ENCODE assay signal across 19 mouse cellular contexts in the genomic region with DNA sequence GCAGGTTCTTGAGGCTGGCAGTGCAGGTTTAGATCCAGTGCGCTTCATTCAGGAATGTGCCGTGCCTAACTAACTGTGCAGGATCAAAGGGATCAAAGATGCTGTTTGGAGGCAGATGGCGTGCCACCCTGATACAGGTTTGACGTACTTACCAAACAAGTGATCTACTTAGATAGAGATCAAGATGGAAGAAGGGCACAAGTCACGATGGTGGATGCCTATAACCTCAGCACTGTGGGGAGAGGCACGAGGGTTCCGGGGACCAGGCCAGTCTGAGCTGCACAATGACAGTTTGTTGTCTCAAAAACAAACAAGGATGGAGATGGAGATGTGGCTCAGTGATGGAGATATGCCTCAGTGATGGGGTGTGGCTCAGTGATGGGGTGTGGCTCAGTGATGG. TPM values are rescaled to one million over a fixed set of nuclear protein-coding genes. Genes with fewer than 3 reads are reported as not detected.
A peak's percentile ranks its signal among the peaks of the same experiment; 100 is the strongest.
DNase-seq lines count a peak whose midpoint lies in the region; ATAC-seq and TF ChIP-seq lines count a peak whose summit lies in the region.
"Had no signal": no experiment of that assay in that cellular context is flagged by ENCODE, and none has a peak within 500 bp of the region (broad histone marks: within the 10 kb centered on the region; RNA-seq: fewer than 3 reads in every experiment).

No protein-coding gene starts in this region.

- WGBS in lung, postnatal 0 days, result 82% methylated on average over 7 of the region's 7 CpGs
- WGBS in stomach, postnatal 0 days, result 73% methylated on average over 7 of the region's 7 CpGs

- no peak for TF ChIP-seq EP300 in lung, postnatal 0 days (IDR thresholded peaks at IDR 0.05)
- TF ChIP-seq EP300 in stomach, postnatal 0 days (optimal IDR thresholded peaks at IDR 0.05), result no peak

- ATAC-seq in lung, postnatal 0 days, result no peak
- ATAC-seq in stomach, postnatal 0 days (ENCODE audit: low FRiP score, low TSS enrichment), result no peak
- ATAC-seq: activated CD4-positive, CD25-positive, alpha-beta regulatory T cell, adult 4 months; forebrain, embryonic 13.5 days; forebrain, embryonic 15.5 days; forebrain, postnatal 0 days had no signal

- H3K9me3 ChIP-seq in lung, postnatal 0 days (ENCODE audit: low read length), result no peaks in the 10 kb centered on the region
- no peaks in the 10 kb centered on the region for H3K9me3 ChIP-seq in stomach, postnatal 0 days (ENCODE audit: control insufficient read depth, low read length)
- H3K9me3 ChIP-seq: embryonic facial prominence, embryonic 10.5 days; embryonic facial prominence, embryonic 12.5 days; forebrain, embryonic 13.5 days; forebrain, embryonic 15.5 days had no signal

- no peak overlapping the region for H3K9ac ChIP-seq in lung, postnatal 0 days (replicated peaks; ENCODE audit: low read depth)
- no peak overlapping the region for H3K9ac ChIP-seq in stomach, postnatal 0 days (ENCODE audit: low read length)
- H3K9ac ChIP-seq: embryonic facial prominence, embryonic 12.5 days; forebrain, embryonic 13.5 days; forebrain, embryonic 15.5 days; forebrain, postnatal 0 days had no signal

- no peaks in the 10 kb centered on the region for H3K27me3 ChIP-seq in lung, postnatal 0 days (replicated peaks; ENCODE audit: insufficient read depth, low read length)
- H3K27me3 ChIP-seq in stomach, postnatal 0 days (ENCODE audit: control insufficient read depth, insufficient read depth, low read length), result no peaks in the 10 kb centered on the region
- H3K27me3 ChIP-seq: embryonic facial prominence, embryonic 12.5 days; forebrain, embryonic 13.5 days; forebrain, embryonic 15.5 days had no signal

- H3K4me1 ChIP-seq in lung, postnatal 0 days (ENCODE audit: insufficient read depth, low read depth, low read length), result no peaks in the 10 kb centered on the region
- H3K4me1 ChIP-seq in stomach, postnatal 0 days (replicated peaks; ENCODE audit: control insufficient read depth, insufficient read depth), result no peaks in the 10 kb centered on the region
- H3K4me1 ChIP-seq: embryonic facial prominence, embryonic 12.5 days had no signal

- no peak overlapping the region for H3K4me2 ChIP-seq in lung, postnatal 0 days (replicated peaks; ENCODE audit: low read depth, low read length)
- H3K4me2 ChIP-seq in stomach, postnatal 0 days (replicated peaks; ENCODE audit: low read depth), result no peak overlapping the region
- H3K4me2 ChIP-seq: embryonic facial prominence, embryonic 12.5 days; forebrain, embryonic 13.5 days; forebrain, embryonic 15.5 days had no signal

- DNase-seq in ES-CJ7 (ENCODE audit: low read depth, low spot score) (peak; percentile 42), adipocyte (ENCODE audit: low spot score) (peak; percentile 94)
- DNase-seq in heart, adult 18-20 months, result no peak
- DNase-seq in lung, postnatal 0 days (ENCODE audit: low spot score), result no peak
- DNase-seq in stomach, postnatal 0 days (ENCODE audit: low spot score), result no peak
- DNase-seq: adrenal gland, adult 2 months; adrenal gland, postnatal 10 days; adrenal gland, postnatal 25 days; cerebellum, adult 11-12 months; cerebellum, adult 2 months; cerebellum, adult 9-10 months; cerebellum, postnatal 10 days; cerebellum, postnatal 25 days; forebrain, postnatal 0 days had no signal

- no peak for TF ChIP-seq CTCF in lung, postnatal 0 days (IDR thresholded peaks at IDR 0.05)
- no peak for TF ChIP-seq CTCF in stomach, postnatal 0 days (IDR thresholded peaks at IDR 0.05; ENCODE audit: low read depth)

- H3K4me3 ChIP-seq in lung, postnatal 0 days (ENCODE audit: low read depth, low read length), result no peak overlapping the region
- no peak overlapping the region for H3K4me3 ChIP-seq in stomach, postnatal 0 days (ENCODE audit: low read depth, low read length)
- H3K4me3 ChIP-seq: embryonic facial prominence, embryonic 10.5 days; embryonic facial prominence, embryonic 12.5 days; forebrain, embryonic 13.5 days; forebrain, embryonic 15.5 days had no signal

- no peak overlapping the region for H3K27ac ChIP-seq in lung, postnatal 0 days (ENCODE audit: low read length)
- H3K27ac ChIP-seq in stomach, postnatal 0 days (replicated peaks), result no peak overlapping the region
- H3K27ac ChIP-seq: embryonic facial prominence, embryonic 10.5 days; embryonic facial prominence, embryonic 12.5 days; forebrain, embryonic 13.5 days; forebrain, embryonic 15.5 days had no signal

- no peaks in the 10 kb centered on the region for H3K36me3 ChIP-seq in lung, postnatal 0 days (ENCODE audit: insufficient read depth, low read length)
- no peaks in the 10 kb centered on the region for H3K36me3 ChIP-seq in stomach, postnatal 0 days (ENCODE audit: control insufficient read depth, insufficient read depth, low read length)
- H3K36me3 ChIP-seq: embryonic facial prominence, embryonic 10.5 days; embryonic facial prominence, embryonic 12.5 days; forebrain, embryonic 15.5 days had no signal

RNA-seq across cellular contexts. Expression of gene Cpm, which starts 21.4 kb away (rescaled TPM):
- 1 to 10 TPM; 2.9 to 3.5 TPM for total RNA-seq in heart, adult 18-20 months (2021)
- 215 and 250 TPM in 2 replicates for polyA plus RNA-seq in lung, postnatal 0 days (2015; fragmentation: Nextera tagmentation; extraction: Ambion mirVana)
- polyA plus RNA-seq in stomach, postnatal 0 days (2015; fragmentation: Nextera tagmentation; extraction: Ambion mirVana), result 22.9 and 26.6 TPM in 2 replicates

RNA-seq across cellular contexts. Expression of gene Mdm2, which starts 59.8 kb away (rescaled TPM):
- 10 to 100 TPM; 51.1 to 53.6 TPM for total RNA-seq in heart, adult 18-20 months (2021)
- polyA plus RNA-seq in lung, postnatal 0 days (2015; fragmentation: Nextera tagmentation; extraction: Ambion mirVana), result 22.7 and 28.9 TPM in 2 replicates
- polyA plus RNA-seq in stomach, postnatal 0 days (2015; fragmentation: Nextera tagmentation; extraction: Ambion mirVana), result 14.8 and 17.6 TPM in 2 replicates

Comparison
In these comparisons a context has a peak if more than half of its experiments do, and no peak if none do; other contexts are left out.
1. DNase-seq: peak in ES-CJ7 (single experiment) and adipocyte (single experiment); none in heart, adult 18-20 months (0 of 2), lung, postnatal 0 days (single experiment) and stomach, postnatal 0 days (single experiment).